Mouse (Mus musculus): Measurements from ENCODE around the gene Scgb2b11.
"Not testable (repeated sequence)": the region's sequence is repeated elsewhere in the genome, so short reads cannot be mapped to it uniquely, and the experiment has no call there.

Scgb2b11 gene

GRCm38 (mm10) chr7:32211045-32211444 is at the start of gene Scgb2b11:
Gene Scgb2b11, minus strand, starts transcription at chr7:32211145.
- not testable (repeated sequence) for DNase-seq (ENCODE audit: low spot score)

GRCm38 (mm10) chr7:32222540-32222939 is 11.6 kb upstream of the Scgb2b11 start, which contains the start of gene Scgb1b11:
Gene Scgb1b11, plus strand, starts transcription at chr7:32222840.
- not testable (repeated sequence) for DNase-seq (ENCODE audit: low spot score)
